Mouse (Mus musculus) lung, postnatal 0 days (tissue): ENCODE results near the gene Ccdc183.

Source experiments
- CTCF ChIP-seq: IDR thresholded peaks from 2 replicates; pipeline ENCODE4 v1.5.1; 2016; ENCODE audit warnings: antibody characterized with exemption, mild to moderate bottlenecking
- EP300 ChIP-seq: IDR thresholded peaks from 2 replicates; pipeline ENCODE4 v1.6.1; 2016; ENCODE audit warnings: antibody characterized with exemption, mild to moderate bottlenecking, control low read depth

- no peak for TF ChIP-seq CTCF
- no peak for TF ChIP-seq EP300
Measured at GRCm38 (mm10) chr2:25657246-25657645, 39.8 kb upstream of the Ccdc183 start.
